Mouse (Mus musculus): ENCODE measurements around the gene Zfp710.
"Not testable (repeated sequence)": the region's sequence is repeated elsewhere in the genome, so short reads cannot be mapped to it uniquely, and the experiment has no call there.

The Zfp710 gene

GRCm38 (mm10) chr7:80024521-80025390 lies at the start of gene Zfp710:
Gene Zfp710 (plus strand): TSS chr7:80024814.
- DNase-seq (ENCODE audit: low spot score) = peak; percentile 72

GRCm38 (mm10) chr7:79975316-79975715 lies 49.3 kb upstream of the Zfp710 start:
- no peak for DNase-seq (ENCODE audit: low spot score)

DNA sequence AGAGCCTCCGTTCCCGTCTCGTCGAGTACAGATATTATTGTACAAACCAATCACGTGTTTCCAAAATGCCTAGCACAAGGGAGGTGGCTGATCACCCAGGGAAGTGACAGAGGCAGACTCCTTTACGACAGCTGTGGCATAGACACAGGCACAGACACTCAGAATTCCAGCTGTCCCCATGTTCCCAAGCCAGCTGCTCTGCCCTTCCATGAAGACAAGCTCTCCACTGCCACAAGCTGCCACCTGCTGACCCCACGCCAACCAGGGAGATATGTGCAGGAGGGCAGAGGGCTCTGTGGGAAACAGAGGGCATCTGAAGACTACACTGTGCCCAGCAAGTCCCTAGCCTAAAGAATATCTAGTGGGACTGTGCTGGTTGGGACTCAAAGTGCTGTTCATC lies 37.9 kb upstream of the Zfp710 start:
- DNase-seq (ENCODE audit: low spot score) = no peak

DNA sequence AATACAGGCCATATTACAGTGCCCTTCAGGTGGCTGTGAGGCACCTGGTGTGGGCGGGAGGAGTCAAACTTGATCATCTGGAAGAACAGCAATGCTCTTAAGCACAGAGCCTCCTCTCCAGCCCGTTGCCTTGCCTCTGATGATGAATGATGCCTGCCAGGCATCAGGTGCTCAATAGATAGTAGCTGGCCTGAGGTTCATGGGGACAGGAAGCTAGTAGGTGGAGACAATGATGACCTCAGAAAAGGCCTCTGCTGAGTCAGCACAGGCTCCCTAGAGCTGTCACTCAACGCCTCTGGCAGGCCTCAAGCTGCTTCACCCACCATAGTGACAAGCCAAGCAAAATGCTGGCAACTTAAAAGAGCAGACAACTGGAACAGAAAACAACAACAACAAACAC lies 36.9 kb upstream of the Zfp710 start:
- no peak for DNase-seq (ENCODE audit: low spot score)

- not testable (repeated sequence) for DNase-seq (ENCODE audit: low spot score)
These were observed 36.1 kb upstream of the Zfp710 start for GRCm38 (mm10) chr7:79988466-79988865.

- DNase-seq (ENCODE audit: low spot score) = peak; percentile 37
These were observed 30.1 kb upstream of the Zfp710 start for GRCm38 (mm10) chr7:79994476-79994875.

GRCm38 (mm10) chr7:79997761-79998160 lies 26.9 kb upstream of the Zfp710 start:
- no peak for DNase-seq (ENCODE audit: low spot score)

- no peak for DNase-seq (ENCODE audit: low spot score)
These were observed 22.1 kb upstream of the Zfp710 start for GRCm38 (mm10) chr7:80002353-80003055.

DNA sequence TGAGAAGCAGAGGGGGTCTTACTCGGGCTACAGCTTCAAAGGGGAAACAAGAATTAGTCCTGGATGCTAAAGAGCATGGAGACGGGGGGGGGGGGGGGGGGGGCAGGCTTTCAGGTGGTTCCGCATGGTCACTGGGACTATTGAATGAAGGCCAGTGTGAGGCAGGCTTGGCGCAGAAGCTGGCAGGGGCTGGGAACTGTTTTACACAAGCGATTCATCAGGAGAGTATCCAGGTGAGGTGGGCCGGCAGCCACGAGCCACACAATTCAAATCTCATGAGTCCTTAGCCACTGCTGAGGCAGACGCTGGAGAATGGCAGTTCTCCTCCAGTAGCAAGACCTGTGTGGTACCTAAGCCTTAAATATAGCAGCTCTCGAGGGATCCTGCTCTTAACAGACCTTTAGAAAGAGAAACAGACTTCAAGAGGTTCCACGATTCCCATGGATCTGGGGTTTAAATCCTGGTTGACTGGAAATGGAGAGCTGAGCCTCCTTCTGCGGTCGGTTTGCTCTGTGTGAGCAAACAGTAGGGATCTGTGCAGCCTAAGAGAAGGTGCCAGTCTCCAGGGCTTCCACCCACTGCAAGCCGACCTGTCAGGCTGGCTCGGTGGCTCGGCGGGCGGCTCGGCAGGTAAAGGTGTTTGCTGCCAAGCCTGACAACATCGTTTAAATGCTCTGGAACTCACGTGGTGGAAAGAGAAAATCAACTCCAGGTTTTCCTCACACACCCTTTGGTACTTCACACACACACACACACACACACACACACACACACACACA lies 19.6 kb upstream of the Zfp710 start:
- DNase-seq (ENCODE audit: low spot score) = no peak

GRCm38 (mm10) chr7:80010680-80011079 lies 13.9 kb upstream of the Zfp710 start:
- no peak for DNase-seq (ENCODE audit: low spot score)

DNA sequence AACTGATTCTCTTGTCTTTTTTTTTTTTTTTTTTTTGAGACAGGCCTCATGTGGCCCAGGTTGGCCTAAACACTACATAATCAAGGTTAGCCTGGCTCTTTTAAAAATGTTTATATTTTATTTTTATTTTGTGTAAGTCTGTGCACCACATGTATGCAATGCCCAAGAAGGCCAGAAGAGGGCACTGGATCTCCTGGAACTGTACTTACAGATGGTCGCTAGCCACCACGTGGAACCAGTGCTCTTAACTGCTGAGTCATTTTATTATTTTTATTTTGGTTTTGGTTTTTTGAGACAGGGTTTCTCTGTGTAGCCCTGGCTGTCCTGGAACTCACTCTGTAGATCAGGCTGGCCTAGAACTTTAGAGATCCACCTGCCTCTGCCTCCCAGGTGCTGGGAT lies 13.1 kb upstream of the Zfp710 start:
- no peak for DNase-seq (ENCODE audit: low spot score)

- no peak for DNase-seq (ENCODE audit: low spot score)
These were observed 10.6 kb upstream of the Zfp710 start for GRCm38 (mm10) chr7:80013884-80014550.

DNA sequence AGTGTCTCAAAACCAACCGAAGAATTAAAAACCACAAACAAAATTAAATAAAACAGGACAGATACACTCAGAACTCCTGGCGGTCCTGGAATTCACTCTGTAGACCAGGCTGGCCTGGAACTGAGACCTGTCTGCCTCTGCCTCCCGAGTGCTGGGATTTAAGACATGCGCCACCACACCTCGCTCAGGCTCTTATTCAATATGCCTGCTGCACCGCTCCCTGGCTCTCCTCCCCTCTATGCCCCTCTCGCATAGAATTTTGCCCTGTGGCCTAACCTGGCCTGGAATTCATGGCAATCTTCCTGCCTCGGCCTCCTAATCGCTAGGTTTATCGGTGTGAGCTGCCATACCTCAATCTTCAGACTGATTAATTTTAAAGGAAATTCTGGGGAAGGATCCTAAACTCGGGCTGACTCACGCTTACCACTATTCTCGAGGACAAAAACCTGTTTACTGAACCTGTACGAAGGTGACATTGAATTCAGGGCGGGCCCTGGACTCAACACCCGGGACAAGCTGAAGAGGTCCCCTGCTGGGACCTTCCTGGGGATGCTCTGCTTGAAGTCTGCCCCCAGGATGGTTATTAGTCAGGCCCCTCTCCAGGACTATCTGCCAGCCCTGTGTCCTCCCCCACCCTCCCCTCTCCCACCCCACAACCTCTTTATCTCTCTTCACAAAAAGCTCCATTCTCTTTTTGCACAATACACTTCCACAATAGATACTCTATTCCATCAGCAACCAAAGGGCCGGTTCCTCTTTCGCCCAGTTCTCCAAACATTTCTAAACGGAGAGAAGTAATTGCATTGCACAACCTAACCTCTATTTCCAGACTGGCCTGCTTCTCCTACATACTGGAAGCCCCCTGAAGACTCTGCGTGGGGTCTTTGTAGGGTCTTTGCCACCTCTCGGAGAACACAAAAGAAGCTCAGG lies 9.5 kb upstream of the Zfp710 start:
- no peak for DNase-seq (ENCODE audit: low spot score)

DNA sequence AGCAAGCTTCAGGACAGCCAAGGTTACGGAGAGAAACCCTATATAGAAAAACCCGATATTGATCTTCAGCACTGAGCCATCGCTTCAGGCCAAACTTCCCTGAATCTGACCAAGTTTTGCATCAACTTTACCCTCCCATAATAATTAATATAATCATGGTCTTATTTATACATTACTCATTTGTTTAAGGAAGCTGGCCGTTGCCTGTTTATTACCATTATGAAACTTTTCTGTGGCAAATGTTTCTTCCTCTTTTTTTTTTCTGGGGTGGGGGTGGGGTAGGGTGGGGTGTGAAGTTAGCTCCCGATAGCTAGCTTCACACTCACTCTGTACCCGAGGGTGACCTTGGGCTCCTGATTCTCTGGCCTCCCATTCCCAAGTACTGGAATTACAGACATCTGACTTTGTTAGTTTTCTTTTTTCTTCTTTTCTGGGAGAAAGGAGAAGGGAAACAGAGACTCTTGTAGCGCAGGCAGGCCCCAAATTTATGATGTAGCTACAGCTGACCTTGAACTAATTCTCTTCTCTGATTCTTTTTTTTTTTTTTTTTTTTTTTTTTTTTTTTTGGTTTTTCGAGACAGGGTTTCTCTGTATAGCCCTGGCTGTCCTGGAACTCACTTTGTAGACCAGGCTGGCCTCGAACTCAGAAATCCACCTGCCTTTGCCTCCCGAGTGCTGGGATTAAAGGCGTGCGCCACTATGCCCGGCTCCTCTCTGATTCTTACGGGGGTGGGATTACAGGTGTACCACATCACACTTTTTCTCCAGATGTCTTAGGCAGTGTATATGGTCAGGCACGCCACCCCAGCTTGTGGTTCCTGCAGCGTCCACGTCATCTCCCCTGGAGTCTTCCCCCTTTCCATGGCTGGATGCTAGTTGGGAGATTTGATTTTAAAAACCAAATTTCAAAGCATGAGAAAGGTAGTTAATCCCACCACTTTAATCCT lies 5.8 kb upstream of the Zfp710 start:
- no peak for DNase-seq (ENCODE audit: low spot score)

DNA sequence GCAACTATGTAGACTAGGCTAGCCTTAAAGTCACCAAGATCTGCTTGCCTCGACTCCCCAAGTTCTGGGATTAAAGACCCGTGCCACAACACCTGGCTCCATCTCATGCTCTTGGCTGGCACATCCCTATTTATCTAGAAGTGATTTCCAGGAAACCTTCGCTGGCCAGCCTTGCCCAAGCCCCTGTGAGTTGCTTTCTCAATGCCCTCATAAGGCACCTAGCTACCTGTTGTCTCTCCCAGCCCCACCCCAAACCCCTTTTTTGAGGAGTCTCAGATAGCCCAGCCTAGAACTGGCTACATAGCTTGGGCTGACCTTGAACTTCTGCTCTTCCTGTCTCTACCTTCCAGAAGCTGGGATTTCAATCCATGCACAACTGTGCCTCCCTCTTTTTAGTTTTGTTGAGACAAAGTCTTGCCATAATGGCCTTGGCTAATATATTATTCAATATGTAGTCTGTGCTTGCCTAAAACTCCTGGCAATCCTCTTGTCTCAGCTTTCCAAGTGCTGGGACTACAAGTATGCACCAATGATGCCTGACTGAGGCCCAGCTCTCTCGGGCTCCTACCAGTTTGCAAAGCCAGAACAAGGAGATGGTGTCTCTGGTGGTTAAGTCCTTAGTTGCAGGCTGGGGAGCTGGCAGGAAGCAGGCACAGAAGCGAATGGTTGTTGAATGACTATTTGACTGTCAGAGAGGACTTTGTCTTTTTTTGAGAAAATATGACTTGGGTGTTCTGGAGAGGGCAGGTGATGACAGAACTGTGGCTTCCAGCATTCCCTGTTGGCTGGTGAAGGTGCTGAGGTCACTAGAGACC lies 786 bp upstream of the Zfp710 start:
- DNase-seq (ENCODE audit: low spot score) = no peak

DNA sequence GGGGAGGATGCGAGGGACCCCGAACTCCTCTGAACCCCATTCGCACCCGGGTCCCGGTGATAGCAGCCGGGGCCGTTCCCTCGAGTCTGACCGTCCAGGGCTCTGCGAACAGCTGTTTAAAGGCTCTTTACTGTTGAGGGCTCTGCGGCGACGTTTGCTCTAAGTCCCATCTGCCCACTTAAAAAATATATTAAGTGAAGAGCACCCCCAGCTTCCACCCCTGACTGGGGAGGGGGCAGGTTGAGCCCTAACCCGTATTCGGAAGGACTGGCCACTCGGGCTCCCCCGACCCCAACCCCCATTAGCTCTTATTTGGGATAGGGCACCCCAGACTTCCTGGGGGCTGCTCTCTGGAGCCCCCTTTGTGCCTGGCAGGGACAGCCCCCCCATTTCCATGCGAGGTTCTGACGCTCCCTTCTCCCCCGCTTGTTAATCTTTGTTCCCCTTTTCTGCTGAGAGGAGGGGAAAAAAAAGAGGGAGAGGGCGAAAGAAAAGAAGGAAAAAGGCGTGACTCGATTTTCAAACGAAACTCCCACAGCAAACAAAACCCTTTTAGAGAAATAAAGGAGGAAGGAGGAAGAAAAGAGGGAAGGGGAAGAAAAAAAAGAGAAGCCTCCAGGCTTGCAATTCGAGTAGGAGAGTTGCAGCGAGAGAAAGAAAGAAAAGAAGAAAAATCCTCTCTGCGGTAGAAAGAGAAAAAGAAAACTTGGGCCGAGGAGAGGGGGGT lies 940 bp downstream of the Zfp710 start:
- no peak for DNase-seq (ENCODE audit: low spot score)

DNA sequence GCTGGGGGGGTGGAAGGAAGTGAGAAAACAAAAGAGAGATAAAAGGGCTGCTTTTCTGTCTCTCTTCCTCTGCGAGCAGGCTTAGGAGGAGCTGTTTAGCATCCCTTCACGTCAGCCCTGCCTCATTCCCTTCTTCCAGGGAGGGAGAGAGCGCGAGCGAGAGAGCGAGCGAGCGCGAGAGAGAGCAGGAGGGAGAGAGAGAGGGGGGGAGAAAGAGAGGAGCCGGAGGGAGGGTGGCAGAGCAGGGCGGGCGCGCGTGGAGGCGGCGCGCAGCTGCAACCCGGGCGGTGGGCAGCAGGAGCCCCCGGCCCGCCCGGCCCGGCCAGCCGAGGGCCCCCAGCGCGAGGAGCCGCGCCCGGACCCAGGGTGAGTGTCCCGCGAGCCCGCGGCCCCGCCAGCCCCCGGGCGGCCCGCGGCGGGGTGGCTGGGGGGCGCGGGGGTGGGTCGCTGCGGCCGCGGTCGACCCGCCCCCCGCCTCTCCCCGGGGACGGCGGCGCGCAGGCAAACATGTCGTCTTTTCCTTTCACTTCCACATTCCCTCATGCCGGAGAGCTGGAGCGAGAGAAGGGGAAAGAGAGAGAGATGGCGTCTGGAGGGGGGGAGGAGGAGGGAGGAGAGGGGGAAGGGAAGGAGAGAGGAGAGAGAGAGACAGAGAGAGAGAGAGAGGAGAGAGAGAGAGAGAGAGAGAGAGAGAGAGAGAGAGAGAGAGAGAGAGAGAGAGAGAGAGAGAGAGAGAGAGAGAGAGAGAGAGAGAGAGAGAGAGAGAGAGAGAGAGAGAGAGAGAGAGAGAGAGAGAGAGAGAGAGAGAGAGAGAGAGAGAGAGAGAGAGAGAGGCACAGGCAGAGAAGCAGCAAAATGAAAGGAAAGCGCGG lies 1.7 kb downstream of the Zfp710 start:
- peak; percentile 31 for DNase-seq (ENCODE audit: low spot score)
